Mouse (Mus musculus) limb, embryonic 11.5 days (tissue): ENCODE results near the gene Zmiz1. TPM values are rescaled to one million over a fixed set of nuclear protein-coding genes. Genes with fewer than 3 reads are reported as not detected.

Experiments used
- ATAC-seq: fragments of 200-750 bp; cut with Nextera tagmentation; 2 replicates; pipeline ENCODE4 v1.8.0; 2017; ENCODE audit warnings: low read depth; ENCODE audit not compliant: insufficient number of reproducible peaks, low FRiP score, low TSS enrichment
- DNase-seq: peaks from one replicate; pipeline ENCODE4 v3.0.0-alpha.2; 2015; ENCODE audit warnings: low spot score
- H3K27ac ChIP-seq: fragments of 300-500 bp; sonication (generic); replicated peaks from 2 replicates; pipeline ENCODE4 v1.5.1; 2014; ENCODE audit warnings: low read depth, mild to moderate bottlenecking, low read length
- H3K27me3 ChIP-seq: fragments of 300-500 bp; sonication (generic); 2 replicates; pipeline ENCODE4 v1.6.1; 2014; ENCODE audit warnings: mild to moderate bottlenecking, low read length, mixed read lengths; ENCODE audit not compliant: control insufficient read depth, insufficient read depth
- H3K36me3 ChIP-seq: fragments of 300-500 bp; sonication (generic); 2 replicates; pipeline ENCODE4 v1.6.1; 2014; ENCODE audit warnings: mild to moderate bottlenecking, low read length, moderate library complexity, mixed read lengths; ENCODE audit not compliant: control insufficient read depth, insufficient read depth
- H3K4me1 ChIP-seq: fragments of 300-500 bp; sonication (generic); 2 replicates; pipeline ENCODE4 v1.6.1; 2014; ENCODE audit warnings: low read length, mixed read lengths; ENCODE audit not compliant: control insufficient read depth, insufficient read depth
- H3K4me2 ChIP-seq: fragments of 300-500 bp; sonication (generic); 2 replicates; pipeline ENCODE4 v1.6.1; 2014; ENCODE audit warnings: low read depth, mild to moderate bottlenecking, moderate library complexity; ENCODE audit not compliant: severe bottlenecking
- H3K4me3 ChIP-seq: fragments of 300-500 bp; sonication (generic); 2 replicates; pipeline ENCODE4 v1.5.1; 2014; ENCODE audit warnings: low read depth, low read length
- H3K9ac ChIP-seq: fragments of 300-500 bp; sonication (generic); 2 replicates; pipeline ENCODE4 v1.6.1; 2014; ENCODE audit warnings: mild to moderate bottlenecking, low read length
- H3K9me3 ChIP-seq: fragments of 300-500 bp; sonication (generic); 2 replicates; pipeline ENCODE4 v1.6.1; 2016; ENCODE audit warnings: low read length; ENCODE audit not compliant: control insufficient read depth
- WGBS: fragments of 180-500 bp; shearing (Covaris S2); extraction: QIAGEN DNeasy Blood & Tissue Kit; methylation state at CpG from one replicate; pipeline ENCODE4 v1.1.7; 2014; 5-methylcytosine and 5-hydroxymethylcytosine counted together
- polyA plus RNA-seq: library from polyadenylated mRNA; unstranded; fragments of >200 nt; fragmentation: Nextera tagmentation; extraction: Ambion mirVana; gene quantifications from 2 replicates; pipeline ENCODE4 v1.2.1, GENCODE M21; 2014

Zmiz1 gene
- polyA plus RNA-seq, 1 experiment from 2014 or later, result 59.0 TPM

DNA sequence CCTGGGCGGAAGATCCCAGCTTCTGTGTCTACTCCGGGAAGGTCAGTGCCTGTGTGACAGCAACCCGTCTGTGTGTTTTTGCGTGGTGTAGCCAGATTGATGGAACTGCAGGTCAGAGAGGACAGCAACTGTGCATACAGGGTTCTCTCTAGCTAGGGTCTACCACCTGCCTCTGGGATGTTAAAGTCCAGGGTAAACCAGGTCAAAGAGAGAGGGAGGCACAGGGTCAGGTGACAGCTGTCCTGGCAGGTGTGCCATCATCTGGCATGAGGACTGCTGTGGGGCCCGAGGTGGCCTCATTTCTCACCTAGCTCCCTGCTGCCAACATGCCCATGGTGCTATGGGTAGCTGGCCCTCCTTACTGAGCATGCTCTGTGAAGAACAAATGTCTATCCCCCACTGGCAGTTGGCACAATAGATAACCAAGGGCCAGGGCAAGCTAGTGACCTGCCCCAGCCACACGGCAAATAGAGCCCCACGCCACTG lies 28.5 kb downstream of the Zmiz1 start:
- no peak overlapping the region for H3K4me2 ChIP-seq
- ATAC-seq (no peak), DNase-seq (no peak)
- no peak overlapping the region for H3K4me3 ChIP-seq
- no peak overlapping the region for H3K9ac ChIP-seq
- WGBS, result 80% methylated on average over 7 of the region's 7 CpGs
- no peaks in the 10 kb centered on the region for H3K27me3 ChIP-seq
- no peaks in the 10 kb centered on the region for H3K9me3 ChIP-seq
- H3K36me3 ChIP-seq, result no peaks in the 10 kb centered on the region
- no peak overlapping the region for H3K27ac ChIP-seq
- H3K4me1 ChIP-seq, result peaks cover 47% of the 10 kb centered on the region

- H3K4me3 ChIP-seq, result no peak overlapping the region
- no peak overlapping the region for H3K27ac ChIP-seq
- H3K4me1 ChIP-seq, result peaks cover 50% of the 10 kb centered on the region
- H3K4me2 ChIP-seq, result no peak overlapping the region
- 65% methylated on average over 6 of the region's 6 CpGs for WGBS
- H3K36me3 ChIP-seq, result no peaks in the 10 kb centered on the region
- no peaks in the 10 kb centered on the region for H3K9me3 ChIP-seq
- no peaks in the 10 kb centered on the region for H3K27me3 ChIP-seq
- H3K9ac ChIP-seq, result no peak overlapping the region
- no peak for DNase-seq
- ATAC-seq, result no peak
Measured at GRCm38 (mm10) chr14:25488097-25488613, 29.2 kb downstream of the Zmiz1 start.

- Histone ChIP-seq H3K36me3 (no peaks in the 10 kb centered on the region), H3K27ac (no peak overlapping the region), H3K4me3 (no peak overlapping the region), H3K4me2 (no peak overlapping the region), H3K4me1 (peaks cover 53% of the 10 kb centered on the region), H3K9ac (no peak overlapping the region), H3K27me3 (no peaks in the 10 kb centered on the region), H3K9me3 (no peaks in the 10 kb centered on the region)
- no peak for ATAC-seq
- DNase-seq, result no peak
- WGBS, result 73% methylated on average over 6 of the region's 6 CpGs
Measured at GRCm38 (mm10) chr14:25489336-25490078, 30.5 kb downstream of the Zmiz1 start.

GRCm38 (mm10) chr14:25491961-25492360 lies 33.0 kb downstream of the Zmiz1 start:
- Histone ChIP-seq H3K27me3 (no peaks in the 10 kb centered on the region), H3K4me2 (no peak overlapping the region), H3K36me3 (no peaks in the 10 kb centered on the region), H3K9ac (no peak overlapping the region), H3K4me3 (no peak overlapping the region), H3K9me3 (no peaks in the 10 kb centered on the region), H3K27ac (no peak overlapping the region), H3K4me1 (peaks cover 59% of the 10 kb centered on the region)
- ATAC-seq (no peak), DNase-seq (no peak)
- WGBS, result 79% methylated on average over 5 of the region's 5 CpGs

DNA sequence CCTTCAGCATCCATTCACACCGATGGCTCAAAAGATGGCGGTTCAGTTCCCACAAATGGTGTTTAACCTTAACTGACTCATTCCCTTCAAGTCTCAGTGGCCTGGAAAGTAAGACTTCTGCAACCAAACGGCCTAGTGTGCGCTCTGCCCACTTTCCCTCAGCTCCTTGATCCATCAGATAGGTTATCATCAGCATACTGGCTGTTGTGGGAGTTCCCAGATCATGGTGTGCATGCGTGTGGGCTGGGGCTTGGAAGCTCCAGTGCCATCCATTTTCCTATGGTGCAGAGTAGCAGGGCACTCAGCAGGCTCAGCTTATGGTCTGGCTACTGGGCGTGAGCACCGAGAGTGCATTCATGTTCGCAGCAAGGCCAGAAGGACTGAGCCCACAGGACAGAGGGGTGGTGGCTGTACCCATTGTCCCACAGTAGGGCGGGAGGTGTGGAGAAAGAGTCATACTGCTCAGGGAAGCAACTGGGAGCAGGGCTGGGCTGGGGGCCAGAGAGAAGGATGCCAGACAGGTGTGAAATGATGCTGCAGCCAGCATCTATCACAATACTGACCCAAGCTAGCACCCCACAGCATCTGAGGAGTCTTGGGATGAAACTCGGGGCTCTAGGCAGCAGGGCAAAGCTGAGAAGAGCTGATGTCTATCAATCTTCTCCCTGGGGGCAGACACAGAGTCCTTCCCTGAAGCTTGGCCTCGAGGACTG lies 33.7 kb downstream of the Zmiz1 start:
- no peaks in the 10 kb centered on the region for H3K27me3 ChIP-seq
- H3K27ac ChIP-seq, result no peak overlapping the region
- DNase-seq (no peak), ATAC-seq (no peak)
- 81% methylated on average over 11 of the region's 11 CpGs for WGBS
- H3K4me1 ChIP-seq, result peaks cover 63% of the 10 kb centered on the region
- no peak overlapping the region for H3K4me3 ChIP-seq
- peak overlapping the region; percentile 22 for H3K9ac ChIP-seq
- H3K9me3 ChIP-seq, result no peaks in the 10 kb centered on the region
- no peak overlapping the region for H3K4me2 ChIP-seq
- no peaks in the 10 kb centered on the region for H3K36me3 ChIP-seq

GRCm38 (mm10) chr14:25493301-25494241 lies 34.6 kb downstream of the Zmiz1 start:
- 74% methylated on average over 22 of the region's 22 CpGs for WGBS
- no peaks in the 10 kb centered on the region for H3K36me3 ChIP-seq
- H3K27me3 ChIP-seq, result no peaks in the 10 kb centered on the region
- no peaks in the 10 kb centered on the region for H3K9me3 ChIP-seq
- no peak for DNase-seq
- no peak overlapping the region for H3K27ac ChIP-seq
- no peak overlapping the region for H3K4me2 ChIP-seq
- no peak for ATAC-seq
- H3K4me1 ChIP-seq, result peaks cover 69% of the 10 kb centered on the region
- H3K4me3 ChIP-seq, result no peak overlapping the region
- no peak overlapping the region for H3K9ac ChIP-seq

DNA sequence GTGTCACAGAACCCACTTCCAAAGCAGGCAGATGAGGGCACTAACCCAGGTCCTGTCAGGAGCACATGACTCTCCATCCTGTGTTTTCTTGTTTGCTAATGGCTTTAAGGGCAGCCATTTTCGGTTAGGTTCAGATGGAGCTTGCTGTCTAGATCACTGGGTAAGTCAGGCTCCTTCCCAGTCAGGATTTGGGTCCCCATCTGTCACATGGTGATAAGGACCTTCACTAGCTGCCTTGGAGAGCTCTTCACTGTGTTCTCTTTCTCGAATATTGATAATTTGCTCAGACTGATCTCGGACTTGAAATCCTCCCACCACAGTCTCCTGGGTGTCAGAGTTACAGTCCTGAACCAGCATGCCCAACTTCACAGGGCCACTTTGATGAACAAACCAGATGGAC lies 35.8 kb downstream of the Zmiz1 start:
- Histone ChIP-seq H3K27ac (no peak overlapping the region), H3K4me2 (no peak overlapping the region), H3K4me3 (no peak overlapping the region), H3K9ac (no peak overlapping the region), H3K36me3 (no peaks in the 10 kb centered on the region), H3K27me3 (no peaks in the 10 kb centered on the region), H3K9me3 (no peaks in the 10 kb centered on the region), H3K4me1 (peaks cover 73% of the 10 kb centered on the region)
- DNase-seq (no peak), ATAC-seq (no peak)
- WGBS, result 84% methylated on average over 3 of the region's 3 CpGs

DNA sequence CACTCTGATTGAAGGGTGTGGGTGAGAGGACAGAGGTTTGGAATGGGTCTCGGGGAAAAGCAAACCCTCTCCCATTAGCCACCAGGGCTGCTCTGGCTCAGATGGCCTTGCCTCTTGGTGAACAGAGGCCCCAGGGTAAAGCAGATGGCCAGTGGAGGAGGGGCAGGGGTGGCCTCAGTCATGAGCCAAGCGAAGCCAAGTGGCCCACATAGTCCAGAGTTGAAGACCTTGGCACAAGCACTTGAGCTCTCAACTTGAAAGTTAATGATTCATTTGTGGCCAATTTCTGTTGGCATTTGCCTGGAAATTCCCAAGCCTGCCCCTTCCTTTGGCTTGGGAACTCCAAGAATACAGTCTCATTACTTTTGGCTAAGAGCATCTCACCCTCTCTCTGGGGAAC lies 37.1 kb downstream of the Zmiz1 start:
- 61% methylated on average over 2 of the region's 2 CpGs for WGBS
- H3K4me2 ChIP-seq, result no peak overlapping the region
- ATAC-seq (no peak), DNase-seq (no peak)
- H3K36me3 ChIP-seq, result no peaks in the 10 kb centered on the region
- no peak overlapping the region for H3K4me3 ChIP-seq
- H3K27ac ChIP-seq, result no peak overlapping the region
- no peak overlapping the region for H3K9ac ChIP-seq
- H3K4me1 ChIP-seq, result peaks cover 71% of the 10 kb centered on the region
- no peaks in the 10 kb centered on the region for H3K9me3 ChIP-seq
- H3K27me3 ChIP-seq, result no peaks in the 10 kb centered on the region
